Mouse (Mus musculus) monocyte, adult 59 days (primary cell): ENCODE data around the gene Eef1g. TPM values are rescaled to one million over a fixed set of nuclear protein-coding genes. Genes with fewer than 3 reads are reported as not detected.

Source experiments
- total RNA-seq, 2 experiments: library from RNA; stranded (reverse); gene quantifications; one replicate each; pipeline ENCODE4 v1.2.4; 2023

The Eef1g gene
- total RNA-seq: 100 to 1,000 TPM; 194 to 241 TPM

DNA sequence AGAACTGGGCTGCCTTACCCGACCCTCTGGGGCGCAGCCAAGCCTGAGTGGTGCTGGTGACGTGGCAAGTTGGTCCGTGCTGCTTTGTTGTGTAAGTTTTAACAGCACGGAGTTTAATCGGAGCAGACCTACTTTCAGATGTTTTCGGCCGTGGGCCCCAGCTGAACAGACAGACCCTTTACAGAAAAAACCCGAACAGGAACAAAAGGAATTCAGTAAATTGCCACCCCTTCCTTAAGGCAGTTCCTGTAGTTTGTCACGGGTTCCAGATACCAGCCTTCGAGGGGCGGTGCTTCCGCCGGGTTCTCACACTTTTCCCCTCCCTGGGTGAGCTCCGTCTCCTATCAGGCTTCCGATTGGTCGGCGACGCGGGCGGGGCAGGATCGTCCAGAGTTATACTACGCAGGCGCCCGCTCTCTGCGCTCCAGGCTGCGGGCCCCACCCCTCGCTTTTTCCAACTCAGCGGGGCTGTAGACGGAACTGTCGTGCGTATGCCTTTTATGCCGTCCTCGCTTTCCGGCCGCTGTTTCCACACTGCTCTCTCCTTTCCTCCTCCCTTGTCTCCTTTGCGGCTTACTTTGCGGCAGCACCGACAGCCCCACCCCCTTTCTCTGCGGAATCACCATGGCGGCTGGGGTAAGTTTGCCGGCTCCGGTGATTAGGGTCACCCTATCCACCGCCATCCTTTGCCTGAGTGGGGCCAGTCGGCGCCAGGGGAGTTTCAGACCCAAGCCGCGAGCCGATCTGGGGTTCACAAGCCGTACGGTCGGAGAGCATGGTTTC, at the start of gene Eef1g:
Gene Eef1g (plus strand): TSS at position 452 of the 783 bp plus-strand sequence.

DNA sequence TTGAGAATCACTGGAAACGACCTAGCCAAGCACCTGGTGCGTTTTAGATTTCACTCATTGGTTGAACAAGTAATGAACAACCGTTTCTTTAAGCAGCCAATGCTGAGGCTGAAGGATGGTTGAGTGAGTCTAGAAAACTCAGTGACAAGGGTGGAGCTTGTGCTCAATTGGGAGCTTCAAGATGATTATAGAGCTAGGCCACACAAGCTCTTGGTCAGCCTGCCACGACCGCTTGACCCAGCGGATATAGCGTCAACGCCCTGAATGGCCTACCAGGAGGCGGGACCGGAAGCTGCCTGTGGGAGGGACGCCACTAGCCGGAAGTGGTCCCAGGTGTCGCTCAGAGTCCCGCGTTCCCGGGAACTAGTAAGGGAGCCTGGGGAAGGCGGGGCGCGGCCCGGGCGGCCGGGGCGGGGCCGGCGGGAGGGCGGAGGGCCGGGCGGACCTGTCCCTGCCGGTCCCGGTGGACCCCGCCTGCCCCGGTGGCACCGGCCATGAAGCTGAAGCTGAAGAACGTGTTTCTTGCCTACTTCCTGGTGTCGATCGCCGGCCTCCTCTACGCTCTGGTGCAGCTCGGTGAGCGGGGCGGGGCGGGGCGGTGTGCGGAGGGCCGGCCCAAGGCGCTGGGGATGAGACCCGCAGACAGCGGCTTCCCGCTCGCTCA, 46.6 kb upstream of the Eef1g start, which contains the start of gene B3gat3:
Gene B3gat3 (plus strand): TSS at position 302 of the 664 bp plus-strand sequence.

DNA sequence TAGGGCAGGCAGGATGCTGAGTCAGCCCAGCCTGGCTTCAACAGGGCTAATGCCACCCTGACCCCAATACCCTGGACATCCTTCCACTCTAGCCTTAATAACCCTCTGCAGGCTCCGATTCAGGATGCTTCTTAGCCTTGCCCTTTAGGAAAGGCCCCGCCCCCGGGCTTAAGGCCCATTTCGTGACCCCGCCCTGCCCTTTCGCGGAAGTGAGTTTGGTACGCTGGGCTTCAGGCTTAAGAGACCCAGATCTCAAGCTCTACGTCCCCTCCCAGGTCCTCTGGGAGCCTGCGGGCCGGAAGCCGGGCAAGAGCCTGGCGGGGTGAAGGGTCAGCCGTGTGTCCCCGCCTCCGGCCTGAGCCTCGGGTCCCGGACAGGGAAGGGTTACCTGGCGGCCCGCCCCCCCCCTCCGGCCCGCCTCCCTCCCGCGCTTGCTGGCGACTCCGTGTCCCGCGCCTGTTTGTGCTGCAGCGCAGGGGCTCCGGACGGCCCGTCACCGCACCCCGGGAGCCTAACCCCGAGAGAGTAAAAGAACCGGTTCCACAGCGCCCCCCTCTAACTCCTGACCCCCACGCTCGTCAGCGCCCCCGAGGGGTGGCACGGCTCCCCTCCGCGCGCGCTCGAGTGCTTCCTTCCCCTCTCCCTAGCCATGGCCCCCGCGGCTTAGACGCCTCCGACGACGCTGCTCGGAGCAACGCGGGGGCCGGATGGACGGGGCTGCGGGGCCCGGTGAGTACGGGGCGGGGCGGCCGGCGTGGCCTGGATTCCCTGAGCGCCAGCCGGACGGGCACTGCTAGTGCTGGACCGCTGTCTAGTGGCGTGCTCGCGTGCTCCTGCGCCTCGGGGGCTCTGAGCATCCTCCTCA, 37.4 kb upstream of the Eef1g start, which contains the start of the genes Rom1 and Eml3:
Gene Rom1 (minus strand): TSS at position 133 of the 865 bp plus-strand sequence.
Gene Eml3 (plus strand): TSS at position 329 of the 865 bp plus-strand sequence.

DNA sequence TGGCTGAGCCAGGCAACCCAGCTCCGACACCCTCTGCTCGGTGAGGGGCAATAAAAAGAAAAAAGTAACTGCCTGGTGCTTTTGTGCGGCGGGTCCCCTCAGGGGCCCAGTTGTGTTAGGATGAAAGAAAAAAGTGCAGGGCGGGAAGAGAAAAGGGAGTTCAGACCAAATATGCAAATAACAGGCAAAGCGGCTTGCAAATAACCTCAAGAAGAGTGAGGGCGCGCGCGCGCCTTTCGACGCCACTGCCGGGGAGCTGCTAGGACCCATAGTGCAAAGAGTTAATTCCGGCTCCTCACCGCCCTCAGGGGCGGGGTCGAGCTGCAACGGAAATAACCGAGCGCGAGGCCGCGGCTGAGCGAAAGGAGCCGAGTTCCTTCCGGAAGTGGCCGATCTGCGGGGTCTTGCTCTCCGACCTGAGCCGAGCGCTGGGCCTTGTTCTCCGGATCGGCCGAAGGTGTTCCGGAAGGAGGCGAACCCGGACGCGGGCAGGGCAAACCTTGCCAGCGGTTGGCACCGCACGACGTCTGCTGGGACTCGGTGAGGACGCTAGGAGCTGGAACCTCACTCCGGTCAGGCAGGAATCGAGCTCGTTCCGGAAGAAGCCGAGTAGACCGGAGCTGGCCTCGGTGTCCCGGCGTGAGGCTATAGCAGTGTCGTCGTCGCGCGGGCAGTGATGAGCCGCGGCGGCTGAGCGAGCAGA, 25.2 kb upstream of the Eef1g start, which contains the start of gene Mta2:
Gene Mta2 (plus strand): TSS at position 361 of the 703 bp plus-strand sequence.

DNA sequence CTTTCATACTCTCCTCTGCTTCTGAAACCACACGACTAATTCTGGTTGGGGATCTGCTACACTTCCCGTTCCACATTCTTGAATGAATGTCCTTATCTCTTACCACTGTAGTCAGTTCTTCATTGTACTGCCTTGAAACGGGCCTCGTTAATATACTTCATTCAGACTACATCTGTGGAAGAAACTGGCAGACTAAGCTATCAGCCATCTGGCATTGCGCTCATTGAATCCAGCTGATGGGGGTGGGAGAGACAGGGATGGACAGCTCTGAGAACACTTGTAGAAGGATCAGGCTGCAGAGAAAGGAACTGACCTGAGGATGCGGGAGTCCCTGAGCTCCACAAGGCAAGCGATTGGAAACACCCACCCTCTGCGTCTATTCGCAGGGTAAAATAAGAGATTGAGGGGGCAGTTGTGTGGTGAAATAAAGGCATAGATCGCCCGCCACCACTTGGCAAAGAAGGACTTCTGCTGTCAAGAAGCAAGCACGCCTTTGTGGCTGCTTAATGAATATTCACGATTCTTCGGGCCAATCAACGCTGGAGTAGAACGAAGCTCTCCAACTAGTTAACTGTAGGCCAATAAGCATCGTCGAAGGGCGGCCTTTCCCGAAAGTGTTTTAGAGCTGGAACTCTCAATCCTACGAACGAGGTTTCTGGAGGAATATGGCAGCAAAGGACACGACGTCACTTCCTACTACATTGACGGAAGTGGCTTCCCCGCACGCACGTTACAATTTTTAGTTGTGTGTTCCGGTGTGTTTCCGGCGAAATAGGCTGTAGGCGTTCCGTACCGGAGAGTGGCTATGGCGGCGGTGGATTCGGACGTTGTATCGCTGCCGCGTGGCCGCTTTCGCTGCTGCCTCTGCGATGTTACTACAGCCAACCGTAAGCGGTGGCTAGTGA, 13.5 kb upstream of the Eef1g start, which contains the start of gene Tut1:
Gene Tut1 (plus strand): TSS at position 713 of the 905 bp plus-strand sequence.

DNA sequence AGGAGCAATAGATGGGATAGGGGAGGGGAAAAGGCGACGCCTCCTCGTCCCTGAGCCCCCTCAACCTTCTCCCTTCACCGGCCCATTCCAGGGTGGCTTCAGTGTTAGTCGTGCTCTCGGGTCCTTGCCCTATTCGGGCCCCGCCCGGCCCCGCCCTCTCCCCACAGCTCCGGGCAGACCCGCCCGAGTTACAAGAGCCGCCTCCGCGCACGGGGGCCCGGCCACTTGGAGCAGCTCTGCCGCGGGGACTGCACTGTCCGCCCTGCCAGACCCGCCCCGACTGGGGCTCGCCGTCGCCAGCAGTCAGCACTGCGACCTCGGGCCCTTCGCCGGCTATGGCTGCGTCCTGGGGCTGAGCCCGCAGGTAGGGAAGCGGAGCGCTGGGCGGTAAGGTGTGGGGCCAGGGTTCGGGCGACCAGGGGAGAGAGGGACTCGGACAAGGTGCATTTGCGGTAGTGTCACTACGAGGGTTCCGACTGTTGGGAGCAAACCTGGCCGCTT, 22.3 kb downstream of the Eef1g start, which contains the start of gene Ahnak:
Gene Ahnak (plus strand): TSS at position 219 of the 501 bp plus-strand sequence.

Other genes with a start within 250 kb of the Eef1g start
- 100 to 1,000 TPM; 198 to 224 TPM for gene Slc3a2, start 243.7 kb upstream of the Eef1g start, total RNA-seq
- gene Wdr74, start 231.2 kb upstream of the Eef1g start, total RNA-seq: 10 to 100 TPM; 41.0 to 42.9 TPM
- 1 to 10 TPM in 1 of 2 experiments, not detected in 1; 1.8 TPM for gene 1700092M07Rik, start 226.3 kb upstream of the Eef1g start, total RNA-seq
- 100 to 1,000 TPM; 158 to 163 TPM for gene Stx5a, start 225.6 kb upstream of the Eef1g start, total RNA-seq
- gene Nxf1, start 210.0 kb upstream of the Eef1g start, total RNA-seq: 100 to 1,000 TPM; 220 to 231 TPM
- 10 to 100 TPM; 30.2 to 33.8 TPM for gene Tmem223, start 196.0 kb upstream of the Eef1g start, total RNA-seq
- 100 to 1,000 TPM; 114 to 120 TPM for gene Tmem179b, start 192.6 kb upstream of the Eef1g start, total RNA-seq
- 10 to 100 TPM; 11.3 to 13.8 TPM for gene Taf6l, start 180.6 kb upstream of the Eef1g start, total RNA-seq
- 10 to 100 TPM; 57.5 to 68.0 TPM for gene Polr2g, start 168.5 kb upstream of the Eef1g start, total RNA-seq
- 1 to 10 TPM; 2.1 to 3.1 TPM for gene Zbtb3, start 164.5 kb upstream of the Eef1g start, total RNA-seq
- 10 to 100 TPM; 31.1 to 35.2 TPM for gene Ttc9c, start 147.7 kb upstream of the Eef1g start, total RNA-seq
- gene Hnrnpul2, start 147.0 kb upstream of the Eef1g start, total RNA-seq: 100 to 1,000 TPM; 107 to 124 TPM
- gene AC129217.1, start 137.3 kb upstream of the Eef1g start, total RNA-seq: 10 to 100 TPM; 21.6 to 27.8 TPM
- gene Bscl2, start 129.6 kb upstream of the Eef1g start, total RNA-seq: 100 to 1,000 TPM in 1 of 2 experiments, 10 to 100 TPM in 1; 97.1 to 109 TPM
- gene Gng3, start 127.8 kb upstream of the Eef1g start, total RNA-seq: not detected
- under 1 TPM; 0.27 to 0.55 TPM for gene Lrrn4cl, start 116.3 kb upstream of the Eef1g start, total RNA-seq
- gene Ubxn1, start 95.5 kb upstream of the Eef1g start, total RNA-seq: 100 to 1,000 TPM; 107 to 138 TPM
- 10 to 100 TPM; 19.3 to 24.4 TPM for gene Uqcc3, start 86.1 kb upstream of the Eef1g start, total RNA-seq
- gene Lbhd1, start 83.3 kb upstream of the Eef1g start, total RNA-seq: 10 to 100 TPM; 11.6 to 16.5 TPM
- gene Gm49403, start 83.1 kb upstream of the Eef1g start, total RNA-seq: not detected
- gene 1810009A15Rik, start 78.2 kb upstream of the Eef1g start, total RNA-seq: 10 to 100 TPM; 32.3 to 36.4 TPM
- gene Gm49416, start 78.1 kb upstream of the Eef1g start, total RNA-seq: 1 to 10 TPM in 1 of 2 experiments, not detected in 1; 6.1 TPM
- gene Ints5, start 74.0 kb upstream of the Eef1g start, total RNA-seq: 10 to 100 TPM; 13.1 to 16.0 TPM
- 100 to 1,000 TPM; 114 to 122 TPM for gene Ganab, start 69.0 kb upstream of the Eef1g start, total RNA-seq
- 10 to 100 TPM; 48.9 to 52.6 TPM for gene B3gat3, start 46.7 kb upstream of the Eef1g start, total RNA-seq
- 1 to 10 TPM; 2.6 to 3.1 TPM for gene Rom1, start 37.7 kb upstream of the Eef1g start, total RNA-seq
- 10 to 100 TPM; 62.0 to 62.9 TPM for gene Eml3, start 37.5 kb upstream of the Eef1g start, total RNA-seq
- gene Mta2, start 25.2 kb upstream of the Eef1g start, total RNA-seq: 100 to 1,000 TPM; 112 to 114 TPM
- gene Tut1, start 13.2 kb upstream of the Eef1g start, total RNA-seq: 10 to 100 TPM; 15.6 to 15.7 TPM
- 1,000 to 10,000 TPM; 1,396 to 1,409 TPM for gene Ahnak, start 22.2 kb downstream of the Eef1g start, total RNA-seq
- not detected for gene Scgb1a1, start 120.9 kb downstream of the Eef1g start, total RNA-seq
- 10 to 100 TPM; 19.8 to 25.4 TPM for gene Asrgl1, start 168.6 kb downstream of the Eef1g start, total RNA-seq